Mouse (Mus musculus): ENCODE results near the gene 4930402H24Rik.

Gene 4930402H24Rik

GRCm38 (mm10) chr2:130731855-130732254 lies 174.4 kb downstream of the 4930402H24Rik start:
- TF ChIP-seq POU5F1 (IDR thresholded peaks at IDR 0.05; ENCODE audit: borderline replicate concordance, low read length) (no peak), CTCF (conservative IDR thresholded peaks at IDR 0.05; ENCODE audit: low read length) (no peak), NANOG (IDR thresholded peaks at IDR 0.05; ENCODE audit: borderline replicate concordance, low read length) (no peak)
- no peak overlapping the region for H3K4me3 ChIP-seq (replicated peaks; ENCODE audit: low read length)

DNA sequence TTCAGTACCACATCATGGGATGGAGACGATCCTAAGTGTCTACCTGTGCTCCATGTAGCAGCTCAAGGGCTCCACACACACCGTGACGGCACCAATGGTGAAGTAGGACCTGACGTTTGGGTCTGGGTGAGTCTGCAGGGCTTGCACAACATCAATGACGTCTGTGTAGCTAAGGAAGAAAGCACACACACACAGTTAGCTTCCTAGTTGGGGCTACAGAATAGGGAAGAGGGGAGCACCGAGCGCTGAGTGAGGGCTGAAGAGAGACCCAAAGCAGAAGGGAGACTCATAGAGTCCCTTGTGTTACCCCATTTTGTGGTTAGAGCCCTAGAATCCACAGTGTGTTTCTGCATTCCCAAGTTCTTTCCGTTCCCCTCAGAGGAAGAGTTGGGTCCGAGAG lies 175.5 kb downstream of the 4930402H24Rik start:
- H3K27me3 ChIP-seq (ENCODE audit: insufficient read depth, low read length) = no peaks in the 10 kb centered on the region
- TF ChIP-seq NANOG (IDR thresholded peaks at IDR 0.05; ENCODE audit: borderline replicate concordance, low read length) (no peak), POU5F1 (IDR thresholded peaks at IDR 0.05; ENCODE audit: borderline replicate concordance, low read length) (no peak), CTCF (conservative IDR thresholded peaks at IDR 0.05; ENCODE audit: low read length) (no peak)
- no peak overlapping the region for H3K4me3 ChIP-seq (replicated peaks; ENCODE audit: low read length)
- peaks cover 7% of the 10 kb centered on the region for H3K9me3 ChIP-seq (ENCODE audit: low read length)
- H3K36me3 ChIP-seq (ENCODE audit: insufficient read depth, low read length) = peaks cover 25% of the 10 kb centered on the region
- no peaks in the 10 kb centered on the region for H3K4me1 ChIP-seq (replicated peaks; ENCODE audit: low read depth, low read length)

More at GRCm38 (mm10) chr2:130731855-130732254, 174.4 kb downstream of the 4930402H24Rik start:
- Histone ChIP-seq H3K27me3 (ENCODE audit: insufficient read depth, low read length) (no peaks in the 10 kb centered on the region), H3K9me3 (ENCODE audit: low read length) (peaks cover 7% of the 10 kb centered on the region), H3K36me3 (ENCODE audit: insufficient read depth, low read length) (peaks cover 19% of the 10 kb centered on the region), H3K4me1 (replicated peaks; ENCODE audit: low read depth, low read length) (no peaks in the 10 kb centered on the region)

DNA sequence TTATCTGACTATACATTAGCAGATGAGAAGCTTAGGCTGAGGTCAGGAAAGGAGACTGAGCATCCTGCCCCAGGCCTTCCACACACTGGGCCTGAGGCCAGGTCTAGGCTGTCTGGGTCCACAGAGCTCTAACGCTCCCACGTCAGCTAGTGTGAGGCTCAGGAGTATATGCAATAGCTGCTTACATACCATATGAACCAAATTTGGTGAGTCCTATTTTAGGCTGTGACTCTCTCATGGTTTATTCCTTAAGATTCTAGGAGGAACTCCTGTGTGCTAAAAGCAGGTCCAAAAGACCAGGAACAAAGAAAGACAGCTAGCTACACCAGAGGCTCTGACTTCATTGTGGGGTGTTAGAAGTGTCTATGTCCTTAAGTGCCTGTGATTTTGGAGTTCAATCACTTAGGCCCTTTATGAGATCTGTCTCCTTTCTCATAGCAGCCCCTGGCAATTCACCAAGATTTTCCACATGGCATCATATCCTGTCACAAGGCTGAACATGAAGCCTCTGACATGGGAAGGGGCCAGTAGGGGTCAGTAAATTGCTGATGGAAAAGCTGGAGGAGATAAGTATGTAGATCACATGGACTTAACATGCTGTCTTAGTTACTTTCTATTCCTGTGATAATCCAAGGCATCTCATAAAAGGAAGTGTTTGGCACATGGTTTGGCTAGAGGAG lies 177.2 kb downstream of the 4930402H24Rik start:
- TF ChIP-seq NANOG (IDR thresholded peaks at IDR 0.05; ENCODE audit: borderline replicate concordance, low read length) (no peak), CTCF (conservative IDR thresholded peaks at IDR 0.05; ENCODE audit: low read length) (no peak), POU5F1 (IDR thresholded peaks at IDR 0.05; ENCODE audit: borderline replicate concordance, low read length) (no peak)
- H3K36me3 ChIP-seq (ENCODE audit: insufficient read depth, low read length) = peaks cover 25% of the 10 kb centered on the region
- H3K4me3 ChIP-seq (replicated peaks; ENCODE audit: low read length) = no peak overlapping the region
- no peaks in the 10 kb centered on the region for H3K27me3 ChIP-seq (ENCODE audit: insufficient read depth, low read length)
- H3K4me1 ChIP-seq (replicated peaks; ENCODE audit: low read depth, low read length) = no peaks in the 10 kb centered on the region
- peaks cover 7% of the 10 kb centered on the region for H3K9me3 ChIP-seq (ENCODE audit: low read length)

DNA sequence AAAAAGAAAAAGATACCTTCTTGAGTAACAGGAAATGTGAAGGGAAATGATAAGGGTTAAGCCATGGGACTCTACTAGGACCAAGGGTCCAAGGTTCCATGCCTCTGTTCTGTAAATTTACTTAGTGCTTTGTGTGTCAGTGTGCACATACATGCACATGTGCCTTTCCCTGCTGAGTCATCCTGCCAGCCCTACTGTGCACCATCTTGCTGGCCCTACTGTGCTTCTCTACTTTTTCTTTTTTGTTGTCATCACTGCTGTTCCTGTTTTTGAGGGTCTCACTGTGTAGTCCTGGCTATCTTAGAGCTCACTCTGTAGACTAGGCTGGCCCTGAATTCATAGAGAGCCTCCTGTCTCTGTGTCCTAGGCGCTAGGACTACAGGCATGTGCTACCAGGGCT lies 178.5 kb downstream of the 4930402H24Rik start:
- no peak overlapping the region for H3K4me3 ChIP-seq (replicated peaks; ENCODE audit: low read length)
- H3K9me3 ChIP-seq (ENCODE audit: low read length) = peaks cover 7% of the 10 kb centered on the region
- no peaks in the 10 kb centered on the region for H3K27me3 ChIP-seq (ENCODE audit: insufficient read depth, low read length)
- TF ChIP-seq POU5F1 (IDR thresholded peaks at IDR 0.05; ENCODE audit: borderline replicate concordance, low read length) = no peak
- TF ChIP-seq CTCF (conservative IDR thresholded peaks at IDR 0.05; ENCODE audit: low read length) = no peak
- peaks cover 25% of the 10 kb centered on the region for H3K36me3 ChIP-seq (ENCODE audit: insufficient read depth, low read length)
- H3K4me1 ChIP-seq (replicated peaks; ENCODE audit: low read depth, low read length) = no peaks in the 10 kb centered on the region

DNA sequence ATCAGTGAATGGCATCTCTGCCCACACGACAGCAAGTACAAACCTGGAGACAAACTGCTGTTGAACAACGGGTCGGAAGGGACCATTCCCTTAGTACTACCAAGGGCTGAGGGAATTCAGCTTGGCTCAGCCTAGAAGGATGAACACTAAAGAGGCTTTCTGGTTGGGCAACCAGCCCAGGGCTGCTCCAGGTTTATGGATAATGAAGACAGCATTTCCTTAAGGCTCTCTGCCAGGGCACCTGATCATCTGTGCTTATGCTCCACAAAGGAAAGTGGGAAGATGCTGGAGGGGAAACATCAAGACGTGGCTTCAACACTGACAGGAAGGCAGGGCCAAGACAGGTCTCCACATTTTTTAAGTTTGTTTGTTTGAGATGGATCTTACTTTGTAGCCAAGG lies 181.8 kb downstream of the 4930402H24Rik start:
- no peaks in the 10 kb centered on the region for H3K27me3 ChIP-seq (ENCODE audit: insufficient read depth, low read length)
- no peaks in the 10 kb centered on the region for H3K4me1 ChIP-seq (replicated peaks; ENCODE audit: low read depth, low read length)
- no peak overlapping the region for H3K4me3 ChIP-seq (replicated peaks; ENCODE audit: low read length)
- no peak for TF ChIP-seq NANOG (IDR thresholded peaks at IDR 0.05; ENCODE audit: borderline replicate concordance, low read length)
- TF ChIP-seq POU5F1 (IDR thresholded peaks at IDR 0.05; ENCODE audit: borderline replicate concordance, low read length) = no peak
- no peak for TF ChIP-seq CTCF (conservative IDR thresholded peaks at IDR 0.05; ENCODE audit: low read length)
- H3K9me3 ChIP-seq (ENCODE audit: low read length) = peaks cover 4% of the 10 kb centered on the region
- peaks cover 18% of the 10 kb centered on the region for H3K36me3 ChIP-seq (ENCODE audit: insufficient read depth, low read length)

DNA sequence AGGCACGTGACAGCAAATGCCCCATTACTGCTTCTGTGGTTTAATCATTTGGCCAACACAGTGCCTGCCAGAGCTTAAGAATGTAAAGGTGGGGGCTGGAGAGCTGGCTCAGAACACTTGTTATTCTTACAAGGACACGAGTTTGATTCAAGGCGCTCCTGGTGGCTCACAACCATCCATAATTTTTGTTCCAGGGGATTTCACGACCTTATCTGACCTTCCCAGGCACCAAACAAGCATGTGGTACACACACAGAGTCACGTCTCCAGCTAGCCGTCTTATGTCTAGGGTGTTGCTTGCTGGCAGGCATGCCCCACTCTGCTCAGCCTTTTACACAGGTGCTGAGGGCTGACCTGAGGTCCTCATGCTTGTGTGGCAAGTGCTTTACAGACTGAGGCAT lies 188.3 kb downstream of the 4930402H24Rik start:
- H3K36me3 ChIP-seq (ENCODE audit: insufficient read depth, low read length) = peaks cover 8% of the 10 kb centered on the region
- H3K27me3 ChIP-seq (ENCODE audit: insufficient read depth, low read length) = no peaks in the 10 kb centered on the region
- peaks cover 20% of the 10 kb centered on the region for H3K4me1 ChIP-seq (replicated peaks; ENCODE audit: low read depth, low read length)
- no peaks in the 10 kb centered on the region for H3K9me3 ChIP-seq (ENCODE audit: low read length)
- no peak overlapping the region for H3K4me3 ChIP-seq (replicated peaks; ENCODE audit: low read length)
- TF ChIP-seq POU5F1 (IDR thresholded peaks at IDR 0.05; ENCODE audit: borderline replicate concordance, low read length) = no peak
- TF ChIP-seq NANOG (IDR thresholded peaks at IDR 0.05; ENCODE audit: borderline replicate concordance, low read length) = no peak
- no peak for TF ChIP-seq CTCF (conservative IDR thresholded peaks at IDR 0.05; ENCODE audit: low read length)

DNA sequence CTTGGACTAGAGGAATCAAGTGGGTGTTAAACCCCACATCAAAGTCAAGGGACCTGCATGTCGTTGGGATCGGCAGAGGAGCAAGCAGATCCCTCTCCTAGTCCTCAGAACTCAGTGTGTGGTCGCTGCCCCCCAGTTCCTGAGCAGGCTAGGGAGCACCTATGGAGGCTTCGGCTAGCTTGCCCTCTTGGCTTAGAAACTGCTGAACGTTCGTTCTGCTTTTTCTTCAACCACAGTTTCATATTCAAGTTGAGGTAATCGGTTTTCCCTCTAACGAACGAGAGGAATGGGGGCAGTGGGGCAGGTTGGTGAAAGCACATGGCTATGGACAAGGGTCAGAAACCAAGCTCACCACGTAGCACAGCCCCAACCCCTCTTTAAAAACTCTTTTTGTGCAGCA lies 199.1 kb downstream of the 4930402H24Rik start:
- Histone ChIP-seq H3K36me3 (ENCODE audit: insufficient read depth, low read length) (peaks cover 7% of the 10 kb centered on the region; the same call in 1 of the 2 replicates), H3K4me3 (replicated peaks; ENCODE audit: low read length) (no peak overlapping the region), H3K4me1 (replicated peaks; ENCODE audit: low read depth, low read length) (peaks cover 37% of the 10 kb centered on the region), H3K27me3 (ENCODE audit: insufficient read depth, low read length) (no peaks in the 10 kb centered on the region), H3K9me3 (ENCODE audit: low read length) (no peaks in the 10 kb centered on the region)
- TF ChIP-seq POU5F1 (IDR thresholded peaks at IDR 0.05; ENCODE audit: borderline replicate concordance, low read length) (no peak), CTCF (conservative IDR thresholded peaks at IDR 0.05; ENCODE audit: low read length) (no peak)

DNA sequence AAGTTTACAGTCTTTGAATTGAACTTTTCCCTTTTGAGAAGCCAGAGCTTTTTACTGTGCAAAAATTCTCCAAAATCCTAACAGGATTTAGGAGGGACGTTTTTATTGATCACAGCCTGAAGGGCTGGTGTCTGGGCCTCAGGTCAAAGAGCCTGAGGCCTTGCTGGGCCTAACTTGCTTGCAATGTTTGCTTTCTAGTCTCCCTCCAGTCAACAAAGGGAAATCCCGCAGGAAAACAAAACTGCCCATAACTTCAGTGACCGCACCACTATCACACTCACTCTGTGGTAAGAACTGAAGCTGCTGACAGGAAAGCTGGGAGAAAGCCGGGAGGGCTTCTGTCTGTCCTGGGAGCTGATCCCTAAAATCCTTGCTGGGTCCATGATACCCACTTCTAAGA lies 199.6 kb downstream of the 4930402H24Rik start:
- H3K4me3 ChIP-seq (replicated peaks; ENCODE audit: low read length) = no peak overlapping the region
- no peaks in the 10 kb centered on the region for H3K9me3 ChIP-seq (ENCODE audit: low read length)
- 0 out of 2 replicates have a peak, but pooled peaks cover 5% of the 10 kb centered on the region for H3K36me3 ChIP-seq (ENCODE audit: insufficient read depth, low read length)
- H3K4me1 ChIP-seq (replicated peaks; ENCODE audit: low read depth, low read length) = peaks cover 37% of the 10 kb centered on the region
- no peak for TF ChIP-seq CTCF (conservative IDR thresholded peaks at IDR 0.05; ENCODE audit: low read length)
- TF ChIP-seq POU5F1 (IDR thresholded peaks at IDR 0.05; ENCODE audit: borderline replicate concordance, low read length) = no peak
- no peak for TF ChIP-seq NANOG (IDR thresholded peaks at IDR 0.05; ENCODE audit: borderline replicate concordance, low read length)
- H3K27me3 ChIP-seq (ENCODE audit: insufficient read depth, low read length) = no peaks in the 10 kb centered on the region

- no peaks in the 10 kb centered on the region for H3K9me3 ChIP-seq (ENCODE audit: low read length)
- H3K27me3 ChIP-seq (ENCODE audit: insufficient read depth, low read length) = no peaks in the 10 kb centered on the region
- H3K36me3 ChIP-seq (ENCODE audit: insufficient read depth, low read length) = peaks cover 2% of the 10 kb centered on the region
- H3K4me3 ChIP-seq (replicated peaks; ENCODE audit: low read length) = 0 out of 2 replicates have a peak overlapping the region, but pooled peaks have one; percentile 1
- 0 out of 2 replicates have a peak, but pooled peaks have one; percentile 13 for TF ChIP-seq CTCF (conservative IDR thresholded peaks at IDR 0.05; ENCODE audit: low read length)
- TF ChIP-seq POU5F1 (IDR thresholded peaks at IDR 0.05; ENCODE audit: borderline replicate concordance, low read length) = no peak
- TF ChIP-seq NANOG (IDR thresholded peaks at IDR 0.05; ENCODE audit: borderline replicate concordance, low read length) = no peak
- peaks cover 37% of the 10 kb centered on the region for H3K4me1 ChIP-seq (replicated peaks; ENCODE audit: low read depth, low read length)
These were observed 201.0 kb downstream of the 4930402H24Rik start for GRCm38 (mm10) chr2:130705178-130705577.
